Mouse (Mus musculus) thymus, adult 2 months (tissue): ENCODE measurements around the gene Naif1.

Experiments used
- CTCF ChIP-seq: fragments of 200-500 bp; IDR thresholded peaks from 2 replicates; pipeline ENCODE4 v1.5.1; 2012; ENCODE audit warnings: mild to moderate bottlenecking, control low read depth, low read length, moderate library complexity, borderline replicate concordance; ENCODE audit not compliant: control insufficient read depth, poor library complexity, insufficient read depth; ENCODE audit errors: extremely low read depth
- POLR2A ChIP-seq: fragments of 200-500 bp; IDR thresholded peaks from 2 replicates; pipeline ENCODE4 v1.6.1; 2012; ENCODE audit warnings: mild to moderate bottlenecking, low read length, control low read depth, moderate library complexity; ENCODE audit not compliant: control insufficient read depth, poor library complexity, insufficient read depth; ENCODE audit errors: extremely low read depth

GRCm38 (mm10) chr2:32483179-32483875, 33.1 kb downstream of the Naif1 start:
- TF ChIP-seq CTCF (no peak), POLR2A (no peak)
